Mouse (Mus musculus): ENCODE data around the gene Gspt1. TPM values are rescaled to one million over a fixed set of nuclear protein-coding genes. Genes with fewer than 3 reads are reported as not detected.
"Not testable (repeated sequence)": the region's sequence is repeated elsewhere in the genome, so short reads cannot be mapped to it uniquely, and the experiment has no call there.

The Gspt1 gene
- total RNA-seq (2014; fragmentation: Nextera tagmentation): 562 and 636 TPM in 2 replicates
- total RNA-seq (2017): 115 and 135 TPM in 2 replicates
- polyA plus RNA-seq (2012): 196 and 274 TPM in 2 replicates

DNA sequence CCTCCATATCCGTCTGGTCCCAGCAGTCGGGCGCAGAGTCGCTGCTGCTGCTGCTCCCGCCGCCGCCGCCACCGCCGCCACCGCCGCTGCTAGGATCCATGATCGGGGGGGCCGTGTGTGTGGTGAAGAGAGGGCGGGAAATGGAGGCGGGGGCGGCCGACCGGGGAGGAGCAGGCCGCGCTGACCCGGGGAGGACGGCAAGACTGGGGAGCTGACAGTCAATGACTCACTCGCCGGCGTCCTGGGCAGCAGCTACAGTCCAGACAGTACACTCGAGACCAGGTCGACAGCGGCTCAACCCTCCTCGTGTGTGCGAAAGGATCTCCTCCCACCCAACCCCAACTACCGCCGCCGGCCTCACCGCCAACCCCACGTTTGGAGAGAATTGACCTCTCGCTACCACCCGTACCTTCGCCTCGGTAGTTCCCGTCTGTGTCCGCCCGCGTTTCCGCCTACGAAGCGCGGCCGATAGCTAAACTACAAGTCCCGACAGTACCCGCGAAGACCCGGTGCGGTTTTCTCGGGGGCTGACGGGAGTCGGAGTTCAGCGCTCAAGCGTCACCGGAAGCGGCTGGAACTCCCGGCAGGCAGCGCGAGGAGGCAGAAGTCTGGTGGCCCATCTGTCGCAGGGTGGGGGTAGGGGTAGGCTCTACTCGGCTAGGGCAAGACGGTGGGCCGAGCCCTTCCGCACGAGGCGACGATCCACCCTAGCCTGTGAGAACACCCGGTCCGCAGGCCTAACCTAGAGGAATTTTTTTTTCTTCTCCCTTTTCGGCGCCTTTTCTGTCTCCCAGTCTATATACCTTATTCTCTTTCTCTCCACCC lies at the start of gene Gspt1:
TSS of gene Gspt1 (minus strand) at position 428 of the 825 bp plus-strand sequence.
- peak within 1 kb of the TSS; percentile 97 for H3K4me3 ChIP-seq (ENCODE audit: low read depth, low read length)
- peaks cover 15% of the 10 kb centered on the region for H3K4me1 ChIP-seq (ENCODE audit: insufficient read depth, low read depth, low read length)
- TF ChIP-seq TAL1 (conservative IDR thresholded peaks at IDR 0.05; ENCODE audit: low read depth, low read length) (no peak), POLR2AphosphoS5 (IDR thresholded peaks at IDR 0.05; ENCODE audit: insufficient replicate concordance, low read depth, low read length) (peak; percentile 7; the same call in 1 of the 2 replicates)
- peak; percentile 94 for ATAC-seq (ENCODE audit: extremely low read depth, insufficient number of reproducible peaks, low FRiP score, poor library complexity, severe bottlenecking)
- peak; percentile 87 for DNase-seq (ENCODE audit: low spot score)
- no peaks in the 10 kb centered on the region; the same call in 1 of the 2 replicates for H3K27me3 ChIP-seq (ENCODE audit: insufficient read depth, low read length)
- H3K36me3 ChIP-seq (replicated peaks): peaks cover 21% of the 10 kb centered on the region
- H3K9me3 ChIP-seq (replicated peaks): no peaks in the 10 kb centered on the region

DNA sequence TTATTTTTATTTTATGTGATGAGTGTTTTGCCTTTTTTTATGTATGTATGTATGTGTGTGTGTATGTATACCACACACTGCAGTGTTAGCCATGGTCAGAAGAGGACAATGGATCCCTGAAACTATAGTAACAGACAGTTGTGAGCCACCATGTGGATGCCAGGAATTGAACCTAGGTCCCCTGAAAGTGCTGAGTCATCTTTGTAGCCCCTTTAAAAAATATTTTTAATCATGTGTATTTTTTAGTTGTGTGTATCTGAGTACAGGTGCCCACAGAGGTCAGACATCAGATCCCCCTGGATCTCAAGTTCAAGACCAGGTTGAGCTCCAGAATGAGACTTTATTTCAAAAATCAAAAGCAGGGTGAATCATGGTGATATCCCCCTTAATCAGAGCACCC lies 49.6 kb upstream of the Gspt1 start:
- ATAC-seq (ENCODE audit: extremely low read depth, insufficient number of reproducible peaks, low FRiP score, poor library complexity, severe bottlenecking): no peak

DNA sequence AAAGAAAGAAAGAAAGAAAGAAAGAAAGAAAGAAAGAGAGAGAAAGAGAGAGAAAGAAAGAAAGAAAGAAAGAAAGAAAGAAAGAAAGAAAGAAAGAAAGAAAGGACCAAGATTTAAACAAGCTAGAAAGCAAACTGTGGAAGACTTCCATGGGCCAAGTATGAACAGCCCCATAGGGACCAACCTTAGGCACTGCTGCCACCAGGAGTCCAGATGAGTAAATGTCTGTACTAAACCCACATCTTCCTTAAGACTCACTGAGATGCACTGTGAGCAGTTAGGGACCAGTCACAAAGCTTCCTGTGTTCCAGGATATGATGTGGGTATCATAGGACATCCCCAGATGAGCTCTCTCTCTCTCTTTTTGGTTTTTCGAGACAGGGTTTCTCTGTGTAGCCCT lies 43.6 kb upstream of the Gspt1 start:
- DNase-seq (ENCODE audit: low spot score); H3K27me3 ChIP-seq (ENCODE audit: insufficient read depth, low read length); H3K4me3 ChIP-seq (ENCODE audit: low read depth, low read length); H3K4me1 ChIP-seq (ENCODE audit: insufficient read depth, low read depth, low read length); H3K36me3 ChIP-seq (replicated peaks); H3K9me3 ChIP-seq (replicated peaks): not testable (repeated sequence)
- peak; percentile 34; the same call in 1 of the 2 replicates for ATAC-seq (ENCODE audit: extremely low read depth, insufficient number of reproducible peaks, low FRiP score, poor library complexity, severe bottlenecking)

More for the DNA sequence above, 49.6 kb upstream of the Gspt1 start:
- H3K9me3 ChIP-seq (replicated peaks): no peaks in the 10 kb centered on the region
- no peaks in the 10 kb centered on the region for H3K4me1 ChIP-seq (ENCODE audit: insufficient read depth, low read depth, low read length)
- H3K4me3 ChIP-seq (ENCODE audit: low read depth, low read length): no peak overlapping the region
- TF ChIP-seq GATA2 (IDR thresholded peaks at IDR 0.05; ENCODE audit: borderline replicate concordance, low read depth, low read length) (no peak), POLR2AphosphoS5 (IDR thresholded peaks at IDR 0.05; ENCODE audit: insufficient replicate concordance, low read depth, low read length) (no peak), TAL1 (conservative IDR thresholded peaks at IDR 0.05; ENCODE audit: low read depth, low read length) (no peak), CTCF (IDR thresholded peaks at IDR 0.05; ENCODE audit: low read depth, low read length) (no peak), GATA1 (IDR thresholded peaks at IDR 0.05; ENCODE audit: borderline replicate concordance, low read length) (no peak)
- H3K36me3 ChIP-seq (replicated peaks): no peaks in the 10 kb centered on the region
- no peak for DNase-seq (ENCODE audit: low spot score)
- H3K27me3 ChIP-seq (ENCODE audit: insufficient read depth, low read length): no peaks in the 10 kb centered on the region; the same call in 1 of the 2 replicates

DNA sequence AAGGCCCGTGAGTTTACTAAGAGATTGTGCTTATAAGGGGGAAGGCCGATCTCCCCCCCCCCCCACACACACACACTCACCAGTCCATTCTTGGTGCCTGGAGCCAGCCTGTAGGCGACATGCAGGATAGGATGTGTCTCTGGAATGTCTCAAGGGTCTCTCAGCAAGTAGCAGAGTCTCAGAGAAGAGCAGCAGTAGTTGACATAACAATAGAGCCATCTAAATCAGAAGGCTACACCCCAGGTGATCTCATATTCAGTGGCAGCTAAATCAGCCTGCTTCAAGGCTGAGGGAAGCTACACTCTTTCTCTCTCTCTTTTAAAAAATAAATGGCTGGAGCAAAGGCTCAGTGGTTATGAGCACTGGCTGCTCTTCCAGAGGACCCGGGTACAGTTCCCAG lies 41.5 kb upstream of the Gspt1 start:
- not testable (repeated sequence) for DNase-seq (ENCODE audit: low spot score); H3K27me3 ChIP-seq (ENCODE audit: insufficient read depth, low read length); ATAC-seq (ENCODE audit: extremely low read depth, insufficient number of reproducible peaks, low FRiP score, poor library complexity, severe bottlenecking); H3K4me3 ChIP-seq (ENCODE audit: low read depth, low read length); H3K36me3 ChIP-seq (replicated peaks); H3K4me1 ChIP-seq (ENCODE audit: insufficient read depth, low read depth, low read length); H3K9me3 ChIP-seq (replicated peaks)

DNA sequence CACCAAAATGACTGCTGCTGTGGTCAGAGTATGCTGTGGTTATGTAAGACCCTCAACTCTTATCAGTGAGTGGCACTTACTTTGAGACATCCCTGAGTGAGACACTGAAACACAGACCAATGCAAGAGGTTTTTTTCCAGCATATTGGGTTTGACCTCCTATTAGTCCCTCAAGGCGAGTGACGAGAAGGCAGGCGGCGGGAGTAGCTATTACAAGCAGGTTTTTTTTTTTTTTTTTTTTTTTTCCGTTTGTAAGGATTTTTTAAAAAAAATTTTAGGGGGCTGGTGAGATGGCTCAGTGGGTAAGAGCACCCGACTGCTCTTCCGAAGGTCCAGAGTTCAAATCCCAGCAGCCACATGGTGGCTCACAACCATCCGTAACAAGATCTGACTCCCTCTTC lies 34.7 kb upstream of the Gspt1 start:
- H3K36me3 ChIP-seq (replicated peaks); H3K4me1 ChIP-seq (ENCODE audit: insufficient read depth, low read depth, low read length); ATAC-seq (ENCODE audit: extremely low read depth, insufficient number of reproducible peaks, low FRiP score, poor library complexity, severe bottlenecking); DNase-seq (ENCODE audit: low spot score); H3K27me3 ChIP-seq (ENCODE audit: insufficient read depth, low read length); H3K4me3 ChIP-seq (ENCODE audit: low read depth, low read length): not testable (repeated sequence)
- H3K9me3 ChIP-seq (replicated peaks): peaks cover 14% of the 10 kb centered on the region

GRCm38 (mm10) chr16:11285949-11286348 lies 31.8 kb upstream of the Gspt1 start:
- no peak for ATAC-seq (ENCODE audit: extremely low read depth, insufficient number of reproducible peaks, low FRiP score, poor library complexity, severe bottlenecking)
- Histone ChIP-seq H3K4me1 (ENCODE audit: insufficient read depth, low read depth, low read length) (0 out of 2 replicates have a peak, but pooled peaks cover 7% of the 10 kb centered on the region), H3K4me3 (ENCODE audit: low read depth, low read length) (no peak overlapping the region), H3K9me3 (replicated peaks) (peaks cover 14% of the 10 kb centered on the region), H3K27me3 (ENCODE audit: insufficient read depth, low read length) (no peaks in the 10 kb centered on the region), H3K36me3 (replicated peaks) (no peaks in the 10 kb centered on the region)
- no peak for DNase-seq (ENCODE audit: low spot score)
- no peak for TF ChIP-seq GATA1 (IDR thresholded peaks at IDR 0.05; ENCODE audit: borderline replicate concordance, low read length)
- TF ChIP-seq CTCF (IDR thresholded peaks at IDR 0.05; ENCODE audit: low read depth, low read length): no peak
- no peak for TF ChIP-seq TAL1 (conservative IDR thresholded peaks at IDR 0.05; ENCODE audit: low read depth, low read length)
- TF ChIP-seq GATA2 (IDR thresholded peaks at IDR 0.05; ENCODE audit: borderline replicate concordance, low read depth, low read length): no peak
- TF ChIP-seq POLR2AphosphoS5 (IDR thresholded peaks at IDR 0.05; ENCODE audit: insufficient replicate concordance, low read depth, low read length): no peak

DNA sequence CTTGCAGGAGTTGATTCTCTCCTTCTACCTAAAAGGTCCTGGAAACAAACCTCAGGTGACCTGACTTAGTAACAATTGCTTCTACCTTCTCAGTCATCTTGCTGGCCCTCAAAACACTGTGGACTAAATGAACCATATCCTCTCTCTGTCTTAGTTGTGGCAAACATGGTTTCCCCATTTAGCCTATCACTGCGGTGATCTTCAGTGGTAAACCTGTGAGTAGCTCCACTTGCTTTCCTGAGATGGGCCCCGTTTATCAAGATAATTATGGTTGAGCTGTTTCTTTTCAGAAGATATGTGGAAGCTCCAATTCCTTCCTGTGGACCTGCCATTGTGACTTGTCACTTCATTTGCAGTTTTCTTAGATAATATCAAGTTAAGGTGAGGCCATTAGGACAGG lies 30.8 kb upstream of the Gspt1 start:
- TF ChIP-seq CTCF (IDR thresholded peaks at IDR 0.05; ENCODE audit: low read depth, low read length): no peak
- no peak for TF ChIP-seq GATA2 (IDR thresholded peaks at IDR 0.05; ENCODE audit: borderline replicate concordance, low read depth, low read length)
- no peak for TF ChIP-seq TAL1 (conservative IDR thresholded peaks at IDR 0.05; ENCODE audit: low read depth, low read length)
- TF ChIP-seq GATA1 (IDR thresholded peaks at IDR 0.05; ENCODE audit: borderline replicate concordance, low read length): no peak
- no peak for TF ChIP-seq POLR2AphosphoS5 (IDR thresholded peaks at IDR 0.05; ENCODE audit: insufficient replicate concordance, low read depth, low read length)
- no peak overlapping the region for H3K4me3 ChIP-seq (ENCODE audit: low read depth, low read length)
- no peaks in the 10 kb centered on the region for H3K27me3 ChIP-seq (ENCODE audit: insufficient read depth, low read length)
- H3K36me3 ChIP-seq (replicated peaks): no peaks in the 10 kb centered on the region
- ATAC-seq (ENCODE audit: extremely low read depth, insufficient number of reproducible peaks, low FRiP score, poor library complexity, severe bottlenecking): no peak
- 0 out of 2 replicates have a peak, but pooled peaks cover 7% of the 10 kb centered on the region for H3K4me1 ChIP-seq (ENCODE audit: insufficient read depth, low read depth, low read length)
- no peak for DNase-seq (ENCODE audit: low spot score)
- peaks cover 10% of the 10 kb centered on the region for H3K9me3 ChIP-seq (replicated peaks)

Measured in G1E (cell line).